Mouse (Mus musculus) thymus, adult 2 months (tissue): Measurements from ENCODE around the gene Ssh2. TPM values are rescaled to one million over a fixed set of nuclear protein-coding genes. Genes with fewer than 3 reads are reported as not detected.

Experiments
- DNase-seq: peaks from one replicate; pipeline ENCODE4 v3.0.0; 2021
- H3K27ac ChIP-seq: fragments of 200-500 bp; 2 replicates; pipeline ENCODE4 v1.5.1; 2012; ENCODE audit warnings: low read length, control low read depth; ENCODE audit not compliant: control insufficient read depth, insufficient read depth
- H3K27me3 ChIP-seq: fragments of 200-500 bp; 2 replicates; pipeline ENCODE4 v1.6.1; 2012; ENCODE audit warnings: mild to moderate bottlenecking, low read length, moderate library complexity, mixed read lengths; ENCODE audit not compliant: control insufficient read depth, insufficient read depth
- H3K36me3 ChIP-seq: fragments of 200-500 bp; 2 replicates; pipeline ENCODE4 v1.6.1; 2012; ENCODE audit warnings: mild to moderate bottlenecking, low read length, moderate library complexity; ENCODE audit not compliant: control insufficient read depth, insufficient read depth
- H3K4me1 ChIP-seq: fragments of 200-500 bp; replicated peaks from 2 replicates; pipeline ENCODE4 v1.6.1; 2012; ENCODE audit warnings: low read length; ENCODE audit not compliant: control insufficient read depth, insufficient read depth
- H3K4me3 ChIP-seq: fragments of 200-500 bp; 2 replicates; pipeline ENCODE4 v1.5.1; 2012; ENCODE audit warnings: mild to moderate bottlenecking, low read length, control low read depth, moderate library complexity; ENCODE audit not compliant: control insufficient read depth, insufficient read depth
- CTCF ChIP-seq: fragments of 200-500 bp; IDR thresholded peaks from 2 replicates; pipeline ENCODE4 v1.5.1; 2012; ENCODE audit warnings: mild to moderate bottlenecking, control low read depth, low read length, moderate library complexity, borderline replicate concordance; ENCODE audit not compliant: control insufficient read depth, poor library complexity, insufficient read depth; ENCODE audit errors: extremely low read depth
- POLR2A ChIP-seq: fragments of 200-500 bp; IDR thresholded peaks from 2 replicates; pipeline ENCODE4 v1.6.1; 2012; ENCODE audit warnings: mild to moderate bottlenecking, low read length, control low read depth, moderate library complexity; ENCODE audit not compliant: control insufficient read depth, poor library complexity, insufficient read depth; ENCODE audit errors: extremely low read depth
- WGBS: fragments of 180-500 bp; shearing (Covaris S2); methylation state at CpG from one replicate; pipeline ENCODE4 v1.1.7; 2018; 5-methylcytosine and 5-hydroxymethylcytosine counted together
- polyA plus RNA-seq: library from polyadenylated mRNA; depleted of rRNA; stranded (reverse); fragments of >200 nt; gene quantifications from 2 replicates; pipeline ENCODE4 v1.2.3, GENCODE M21; 2012

Gene Ssh2
- polyA plus RNA-seq, 1 experiment: 28.6 TPM

DNA sequence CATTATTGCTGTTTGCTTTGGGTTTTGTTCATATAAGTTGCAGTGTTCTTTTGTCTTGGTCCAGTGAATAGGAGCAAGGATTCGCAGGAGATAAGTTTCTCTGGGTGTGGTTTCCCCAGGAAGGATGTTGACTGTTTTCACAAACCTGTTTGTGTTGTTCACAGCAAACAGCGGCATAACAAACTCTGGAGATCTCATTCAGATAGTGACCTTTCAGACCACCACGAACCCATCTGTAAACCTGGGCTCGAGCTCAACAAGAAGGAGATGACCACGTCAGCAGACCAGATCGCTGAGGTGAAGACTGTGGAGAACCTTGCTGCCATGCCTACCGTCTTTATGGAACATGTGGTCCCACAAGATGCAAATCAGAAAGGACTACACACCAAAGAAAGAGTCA is 233.1 kb downstream of the Ssh2 start:
- Histone ChIP-seq H3K4me1 (no peaks in the 10 kb centered on the region; the same call in 1 of the 2 replicates), H3K4me3 (no peak overlapping the region), H3K36me3 (peaks cover 45% of the 10 kb centered on the region), H3K27ac (no peak overlapping the region), H3K27me3 (no peaks in the 10 kb centered on the region)
- DNase-seq: no peak
- WGBS: 94% methylated on average over 7 of the region's 7 CpGs
- TF ChIP-seq POLR2A (no peak), CTCF (no peak)

DNA sequence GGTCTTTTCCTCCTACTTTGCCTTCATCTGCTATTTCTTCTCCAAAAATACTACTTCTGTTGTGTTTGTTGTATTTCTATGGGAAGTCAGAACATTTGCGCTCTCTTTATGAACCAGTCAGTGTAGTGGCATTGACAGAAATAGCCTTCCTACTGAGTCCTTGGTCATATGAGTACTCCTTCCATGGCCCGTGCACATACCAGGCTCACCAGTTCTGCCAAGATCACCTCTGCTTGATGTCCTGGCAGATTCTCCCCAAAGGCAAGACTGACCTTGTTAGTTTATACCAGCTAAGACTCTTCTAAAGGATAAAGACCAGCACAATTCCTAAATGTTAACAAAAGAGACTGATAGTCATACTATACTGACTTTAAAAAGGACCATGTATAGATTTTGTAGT is 235.6 kb downstream of the Ssh2 start:
- no peak for DNase-seq
- no peak for TF ChIP-seq CTCF
- TF ChIP-seq POLR2A: no peak
- Histone ChIP-seq H3K4me3 (no peak overlapping the region), H3K27ac (no peak overlapping the region), H3K27me3 (no peaks in the 10 kb centered on the region), H3K36me3 (peaks cover 51% of the 10 kb centered on the region), H3K4me1 (no peaks in the 10 kb centered on the region; the same call in 1 of the 2 replicates)
- WGBS: 96% methylated on average over 2 of the region's 2 CpGs

DNA sequence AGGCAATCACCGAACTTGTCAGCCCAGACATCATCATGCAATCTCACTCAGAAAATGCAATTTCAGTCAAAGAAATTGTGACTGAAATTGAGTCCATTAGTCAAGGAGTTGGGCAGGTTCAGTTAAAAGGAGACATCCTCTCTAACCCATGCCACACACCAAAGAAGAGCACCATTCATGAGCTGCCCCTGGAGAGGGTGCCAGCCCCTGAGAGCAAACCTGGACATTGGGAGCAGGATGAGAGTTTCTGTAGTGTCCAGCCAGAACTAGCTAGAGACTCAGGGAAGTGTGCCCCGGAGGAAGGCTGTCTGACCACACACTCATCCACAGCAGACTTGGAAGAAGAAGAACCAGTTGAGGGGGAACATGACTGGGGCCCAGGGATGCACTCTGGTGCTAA is 237.3 kb downstream of the Ssh2 start:
- WGBS: 100% methylated on average over 2 of the region's 2 CpGs
- TF ChIP-seq POLR2A (no peak), CTCF (no peak)
- Histone ChIP-seq H3K4me3 (no peak overlapping the region), H3K27ac (no peak overlapping the region), H3K27me3 (no peaks in the 10 kb centered on the region), H3K4me1 (no peaks in the 10 kb centered on the region), H3K36me3 (peaks cover 51% of the 10 kb centered on the region)
- DNase-seq: no peak

DNA sequence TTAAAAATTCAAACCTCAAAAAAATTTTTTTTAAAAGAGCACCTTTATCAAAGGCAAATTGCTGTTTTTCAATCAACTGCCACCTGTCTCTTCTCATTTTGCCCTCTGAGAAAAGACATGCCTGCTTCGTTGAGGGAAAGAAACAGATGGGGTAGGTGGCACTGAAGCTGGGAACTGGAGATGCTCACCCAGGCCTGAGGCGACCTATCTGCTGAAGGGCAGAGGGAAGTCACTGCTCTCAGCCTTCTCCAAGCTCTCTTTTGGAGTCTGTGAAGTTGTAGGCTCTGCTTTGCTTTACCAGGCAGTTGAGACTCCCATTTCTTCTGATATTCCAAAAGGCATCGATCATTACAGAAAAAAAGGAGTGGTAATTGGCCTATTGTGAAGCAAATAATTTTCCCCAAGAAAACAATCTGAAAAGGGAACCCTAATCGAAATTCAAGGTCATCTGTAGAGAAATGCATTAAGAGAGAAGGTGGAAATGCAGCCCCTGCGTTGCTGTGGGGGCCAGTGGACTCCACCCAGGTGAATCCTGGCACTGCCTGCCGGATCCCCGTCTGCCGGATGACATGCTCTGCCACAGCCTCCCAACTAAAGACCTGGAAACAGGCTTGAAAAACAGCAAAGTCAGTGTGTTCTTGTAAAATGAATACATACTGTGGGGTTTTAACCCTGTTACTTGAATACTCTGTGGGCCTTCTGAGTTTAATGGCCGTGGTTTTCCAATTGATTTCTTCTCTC is 239.9 kb downstream of the Ssh2 start:
- WGBS: 95% methylated on average over 9 of the region's 9 CpGs
- DNase-seq: no peak
- Histone ChIP-seq H3K27ac (no peak overlapping the region), H3K4me3 (no peak overlapping the region), H3K36me3 (peaks cover 29% of the 10 kb centered on the region), H3K27me3 (no peaks in the 10 kb centered on the region), H3K4me1 (no peaks in the 10 kb centered on the region)
- no peak for TF ChIP-seq CTCF
- TF ChIP-seq POLR2A: no peak

DNA sequence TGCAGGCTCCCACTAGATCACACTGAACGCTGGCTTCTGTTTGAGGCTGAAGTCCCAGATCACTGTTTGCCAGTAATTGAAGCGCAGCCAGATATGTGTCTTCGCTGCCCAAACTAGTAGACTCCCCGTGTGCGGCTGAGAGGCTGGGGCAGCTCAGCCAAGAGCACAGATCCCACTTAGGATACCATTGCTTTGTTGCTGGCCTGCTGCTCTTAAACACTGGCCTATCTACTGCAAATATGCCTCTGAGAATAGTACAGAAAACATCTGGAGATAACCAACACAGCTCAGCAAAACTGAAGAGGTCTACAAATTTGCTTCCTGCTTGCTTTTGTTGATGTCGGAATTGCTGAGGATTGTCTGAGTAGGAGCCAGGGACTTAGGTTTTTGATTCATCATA is 240.8 kb downstream of the Ssh2 start:
- no peak for DNase-seq
- WGBS: 87% methylated on average over 6 of the region's 6 CpGs

DNA sequence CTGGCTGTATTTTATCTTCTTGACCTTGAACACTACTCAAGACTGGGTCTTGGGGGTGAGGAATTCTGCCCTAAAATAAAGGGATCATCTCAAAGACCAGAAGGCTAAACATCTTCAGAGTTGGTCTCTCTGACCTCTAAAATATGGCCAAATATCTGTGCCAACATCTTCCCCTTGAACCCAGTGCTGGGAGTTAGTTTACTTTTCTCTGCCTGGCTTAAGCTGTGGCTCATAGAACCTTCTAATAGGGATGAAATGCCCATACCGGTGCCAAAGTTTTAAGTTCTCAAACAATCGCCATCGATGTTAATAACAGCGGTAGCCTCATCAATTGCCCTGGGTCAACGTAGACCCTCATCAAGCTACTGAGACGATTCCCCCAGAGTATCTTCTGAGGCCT is 245.8 kb downstream of the Ssh2 start:
- peak overlapping the region; percentile 16; the same call in 1 of the 2 replicates for H3K4me3 ChIP-seq
- 11% methylated on average over 6 of the region's 6 CpGs for WGBS
- DNase-seq: no peak
- no peak for TF ChIP-seq POLR2A
- no peak for TF ChIP-seq CTCF
- H3K27ac ChIP-seq: no peak overlapping the region
- H3K36me3 ChIP-seq: no peaks in the 10 kb centered on the region
- H3K4me1 ChIP-seq: peaks cover 8% of the 10 kb centered on the region
- peaks cover 14% of the 10 kb centered on the region for H3K27me3 ChIP-seq

More for the DNA sequence above, 240.8 kb downstream of the Ssh2 start:
- TF ChIP-seq CTCF: no peak
- no peak for TF ChIP-seq POLR2A
- peaks cover 29% of the 10 kb centered on the region for H3K36me3 ChIP-seq
- no peaks in the 10 kb centered on the region for H3K27me3 ChIP-seq
- H3K4me3 ChIP-seq: no peak overlapping the region
- H3K4me1 ChIP-seq: no peaks in the 10 kb centered on the region
- no peak overlapping the region for H3K27ac ChIP-seq
